Mouse (Mus musculus): ENCODE results near the gene Gucy1b2. TPM values are rescaled to one million over a fixed set of nuclear protein-coding genes. Genes with fewer than 3 reads are reported as not detected.

Gene Gucy1b2
- polyA plus RNA-seq, 1 experiment = not detected

DNA sequence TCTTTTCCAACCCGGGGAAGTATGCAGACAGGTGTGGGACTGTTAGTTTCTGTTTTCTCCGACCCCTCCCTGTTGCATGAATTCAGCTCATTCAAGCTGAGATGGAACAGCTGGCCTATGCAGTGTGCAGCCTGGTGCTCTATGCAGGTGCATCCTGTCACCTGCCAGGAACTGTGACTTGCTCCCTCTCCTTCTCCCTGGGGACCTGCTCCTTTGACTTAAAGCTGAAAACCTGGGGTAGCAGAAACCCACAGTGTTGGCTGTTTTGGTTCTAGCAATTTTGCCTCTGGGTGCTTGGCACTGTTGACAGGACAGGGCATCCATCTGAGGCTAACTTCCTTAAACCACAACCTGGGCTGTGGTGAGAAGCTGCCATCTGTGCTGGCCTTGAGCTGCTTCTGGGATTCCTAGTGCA lies 30.8 kb downstream of the Gucy1b2 start:
- TF ChIP-seq GATA1 (IDR thresholded peaks at IDR 0.05; ENCODE audit: low read length) (no peak), TAL1 (IDR thresholded peaks at IDR 0.05; ENCODE audit: low read length) (no peak)

DNA sequence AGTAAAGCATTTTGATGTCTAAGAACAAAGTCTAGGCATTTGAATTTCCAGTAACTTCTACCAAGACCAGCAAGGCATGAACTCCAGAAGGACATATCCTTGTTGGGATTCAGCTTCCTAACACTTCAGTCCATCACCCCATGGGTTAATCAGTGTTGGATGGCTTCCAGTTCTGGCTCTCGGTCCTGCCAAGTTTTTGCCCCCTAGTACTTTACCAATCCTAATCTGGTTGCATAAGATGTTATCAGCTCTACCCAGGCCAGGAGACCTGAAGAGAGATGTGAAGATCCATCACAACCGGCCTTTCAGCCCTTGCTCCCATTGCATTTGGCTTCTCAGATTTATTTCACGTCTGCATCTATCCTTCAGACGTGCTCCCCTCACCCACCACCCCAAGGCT lies 33.8 kb downstream of the Gucy1b2 start:
- H3K9me3 ChIP-seq (ENCODE audit: control insufficient read depth, low read length) = no peaks in the 10 kb centered on the region
- no peak overlapping the region for H3K4me3 ChIP-seq (replicated peaks)
- no peaks in the 10 kb centered on the region for H3K4me1 ChIP-seq (ENCODE audit: control insufficient read depth)
- H3K36me3 ChIP-seq (ENCODE audit: control insufficient read depth) = no peaks in the 10 kb centered on the region
- no peak for TF ChIP-seq TAL1 (IDR thresholded peaks at IDR 0.05; ENCODE audit: low read length)
- no peaks in the 10 kb centered on the region for H3K27me3 ChIP-seq (ENCODE audit: control insufficient read depth)

More for the DNA sequence above, 30.8 kb downstream of the Gucy1b2 start:
- Histone ChIP-seq H3K4me3 (replicated peaks) (no peak overlapping the region), H3K4me1 (ENCODE audit: control insufficient read depth) (no peaks in the 10 kb centered on the region), H3K36me3 (ENCODE audit: control insufficient read depth) (no peaks in the 10 kb centered on the region), H3K27me3 (ENCODE audit: control insufficient read depth) (no peaks in the 10 kb centered on the region), H3K9me3 (ENCODE audit: control insufficient read depth, low read length) (no peaks in the 10 kb centered on the region)

DNA sequence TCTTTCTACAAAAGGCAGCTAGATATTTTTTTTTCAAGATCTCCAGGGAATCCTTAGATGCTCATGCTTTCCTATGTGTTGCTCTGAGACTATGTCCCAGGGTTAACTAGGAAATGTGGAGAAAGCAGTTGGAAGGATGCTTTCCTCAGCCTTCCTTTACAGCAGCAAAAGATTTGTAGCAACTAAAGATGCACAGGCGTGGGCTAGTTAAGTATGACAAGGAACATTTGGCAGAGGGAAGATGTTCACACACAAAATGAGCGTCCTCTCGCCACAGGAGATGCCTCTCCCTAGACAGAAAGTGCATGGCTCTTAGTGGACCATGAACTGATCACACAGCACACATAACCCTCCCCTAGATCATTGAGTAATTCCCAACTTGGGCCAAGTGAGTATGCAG lies 38.6 kb downstream of the Gucy1b2 start:
- Histone ChIP-seq H3K4me3 (replicated peaks) (no peak overlapping the region), H3K27me3 (ENCODE audit: control insufficient read depth) (no peaks in the 10 kb centered on the region), H3K9me3 (ENCODE audit: control insufficient read depth, low read length) (no peaks in the 10 kb centered on the region), H3K4me1 (ENCODE audit: control insufficient read depth) (no peaks in the 10 kb centered on the region), H3K36me3 (ENCODE audit: control insufficient read depth) (no peaks in the 10 kb centered on the region)
- TF ChIP-seq TAL1 (IDR thresholded peaks at IDR 0.05; ENCODE audit: low read length) (no peak), GATA1 (IDR thresholded peaks at IDR 0.05; ENCODE audit: low read length) (no peak)

DNA sequence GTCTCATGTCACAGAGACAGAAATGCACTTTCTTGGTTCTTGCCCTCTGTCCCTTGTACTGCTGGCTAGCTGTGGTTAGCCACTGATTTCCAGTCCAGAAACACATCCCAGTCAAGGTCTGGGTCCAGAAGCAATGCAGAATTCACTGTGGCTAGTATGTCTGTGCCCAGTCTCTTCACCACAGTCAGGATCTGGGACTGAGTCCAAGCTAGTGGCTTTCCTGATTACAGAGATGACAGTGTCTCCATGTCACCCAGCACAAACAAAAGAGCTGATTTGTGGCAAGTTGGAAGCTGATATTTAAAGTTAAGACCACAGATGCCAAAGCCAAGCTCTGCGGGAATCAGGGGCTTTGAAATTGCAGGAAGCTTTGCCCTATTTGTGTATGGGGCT lies 39.4 kb downstream of the Gucy1b2 start:
- no peaks in the 10 kb centered on the region for H3K4me1 ChIP-seq (ENCODE audit: control insufficient read depth)
- no peaks in the 10 kb centered on the region for H3K27me3 ChIP-seq (ENCODE audit: control insufficient read depth)
- no peaks in the 10 kb centered on the region for H3K36me3 ChIP-seq (ENCODE audit: control insufficient read depth)
- no peak overlapping the region for H3K4me3 ChIP-seq (replicated peaks)
- H3K9me3 ChIP-seq (ENCODE audit: control insufficient read depth, low read length) = no peaks in the 10 kb centered on the region
- no peak for TF ChIP-seq GATA1 (IDR thresholded peaks at IDR 0.05; ENCODE audit: low read length)
- TF ChIP-seq TAL1 (IDR thresholded peaks at IDR 0.05; ENCODE audit: low read length) = no peak

DNA sequence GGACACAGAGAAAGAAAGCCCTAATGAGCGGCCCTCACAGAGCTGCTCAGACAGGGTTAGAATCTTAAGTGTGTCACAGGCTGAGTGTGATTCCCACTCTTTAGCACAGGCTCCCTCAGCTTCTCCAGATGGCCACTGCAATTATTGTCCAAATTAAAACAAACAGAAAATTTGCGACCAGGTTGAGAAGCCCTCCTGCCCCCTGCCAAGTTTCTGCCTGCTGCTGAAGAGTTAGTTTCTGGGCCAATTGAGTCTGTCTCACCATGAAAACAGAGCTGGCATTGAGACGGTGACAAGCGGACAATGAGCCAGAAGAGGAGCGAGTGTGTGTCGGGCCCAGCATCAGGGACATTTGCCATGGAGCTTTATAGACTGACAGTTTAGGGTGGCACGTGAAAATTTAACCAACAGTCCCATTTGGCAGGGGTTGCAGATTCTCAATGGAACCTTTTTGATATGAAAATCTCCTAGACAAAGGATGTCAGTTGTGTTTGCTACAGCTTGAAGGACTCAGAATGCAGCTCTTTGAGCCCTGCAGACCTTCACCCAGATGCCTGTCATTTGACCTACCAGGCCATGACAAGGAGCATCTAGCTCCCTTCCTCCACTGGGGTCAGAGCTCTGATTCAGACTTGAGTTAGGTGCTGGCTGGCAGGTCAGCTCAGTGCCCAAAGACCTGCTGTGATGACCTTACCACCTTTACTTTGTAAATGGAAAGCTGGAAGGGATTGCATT lies 39.9 kb downstream of the Gucy1b2 start:
- H3K36me3 ChIP-seq (ENCODE audit: control insufficient read depth) = no peaks in the 10 kb centered on the region
- no peaks in the 10 kb centered on the region for H3K9me3 ChIP-seq (ENCODE audit: control insufficient read depth, low read length)
- no peaks in the 10 kb centered on the region for H3K27me3 ChIP-seq (ENCODE audit: control insufficient read depth)
- TF ChIP-seq TAL1 (IDR thresholded peaks at IDR 0.05; ENCODE audit: low read length) (no peak), GATA1 (IDR thresholded peaks at IDR 0.05; ENCODE audit: low read length) (no peak)
- H3K4me1 ChIP-seq (ENCODE audit: control insufficient read depth) = no peaks in the 10 kb centered on the region
- H3K4me3 ChIP-seq (replicated peaks) = no peak overlapping the region

DNA sequence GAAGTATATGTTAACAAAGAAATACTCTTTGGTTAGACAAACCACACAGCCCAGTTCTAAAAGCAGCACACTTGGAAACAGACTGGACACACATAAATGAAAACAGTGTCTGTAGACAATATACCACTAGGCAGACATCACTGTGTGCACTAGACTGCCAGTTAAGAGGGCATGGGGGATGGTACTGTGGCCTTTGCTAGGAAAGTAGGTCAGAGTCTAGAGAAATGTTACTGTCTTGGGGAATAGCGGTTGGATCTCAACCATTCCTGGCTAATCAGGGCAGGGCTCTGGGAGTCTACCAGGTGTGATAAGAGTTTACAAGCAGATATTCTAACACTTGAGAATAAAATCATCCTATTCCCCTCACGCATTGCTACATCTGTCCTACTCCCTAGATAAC lies 60.7 kb downstream of the Gucy1b2 start:
- H3K9me3 ChIP-seq (ENCODE audit: control insufficient read depth, low read length) = no peaks in the 10 kb centered on the region
- no peak for TF ChIP-seq TAL1 (IDR thresholded peaks at IDR 0.05; ENCODE audit: low read length)
- no peak for TF ChIP-seq GATA1 (IDR thresholded peaks at IDR 0.05; ENCODE audit: low read length)
- no peaks in the 10 kb centered on the region for H3K27me3 ChIP-seq (ENCODE audit: control insufficient read depth)
- no peaks in the 10 kb centered on the region for H3K36me3 ChIP-seq (ENCODE audit: control insufficient read depth)
- H3K4me1 ChIP-seq (ENCODE audit: control insufficient read depth) = no peaks in the 10 kb centered on the region
- H3K4me3 ChIP-seq (replicated peaks) = no peak overlapping the region

DNA sequence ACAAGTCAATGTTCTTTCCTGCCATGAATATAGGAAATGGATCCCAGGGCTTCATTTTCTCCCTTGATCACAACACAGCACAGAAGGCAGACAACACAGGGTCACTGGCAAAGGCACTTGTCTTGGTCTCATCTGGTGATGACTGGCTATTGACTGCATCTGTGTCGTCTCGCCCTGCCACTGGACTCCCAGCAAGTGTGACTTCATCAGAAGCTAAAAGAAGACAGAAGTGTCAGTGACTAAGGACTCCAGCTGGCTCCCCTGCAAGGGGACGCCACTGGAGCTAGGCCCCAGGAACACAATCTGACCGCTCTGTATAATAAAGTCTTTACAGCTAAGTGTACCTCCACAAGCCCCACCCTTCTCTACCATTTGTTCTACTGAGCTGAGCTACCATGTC lies 63.3 kb downstream of the Gucy1b2 start:
- Histone ChIP-seq H3K36me3 (ENCODE audit: control insufficient read depth) (no peaks in the 10 kb centered on the region), H3K4me1 (ENCODE audit: control insufficient read depth) (no peaks in the 10 kb centered on the region), H3K9me3 (ENCODE audit: control insufficient read depth, low read length) (no peaks in the 10 kb centered on the region), H3K27me3 (ENCODE audit: control insufficient read depth) (no peaks in the 10 kb centered on the region), H3K4me3 (replicated peaks) (no peak overlapping the region)
- no peak for TF ChIP-seq GATA1 (IDR thresholded peaks at IDR 0.05; ENCODE audit: low read length)
- TF ChIP-seq TAL1 (IDR thresholded peaks at IDR 0.05; ENCODE audit: low read length) = no peak

DNA sequence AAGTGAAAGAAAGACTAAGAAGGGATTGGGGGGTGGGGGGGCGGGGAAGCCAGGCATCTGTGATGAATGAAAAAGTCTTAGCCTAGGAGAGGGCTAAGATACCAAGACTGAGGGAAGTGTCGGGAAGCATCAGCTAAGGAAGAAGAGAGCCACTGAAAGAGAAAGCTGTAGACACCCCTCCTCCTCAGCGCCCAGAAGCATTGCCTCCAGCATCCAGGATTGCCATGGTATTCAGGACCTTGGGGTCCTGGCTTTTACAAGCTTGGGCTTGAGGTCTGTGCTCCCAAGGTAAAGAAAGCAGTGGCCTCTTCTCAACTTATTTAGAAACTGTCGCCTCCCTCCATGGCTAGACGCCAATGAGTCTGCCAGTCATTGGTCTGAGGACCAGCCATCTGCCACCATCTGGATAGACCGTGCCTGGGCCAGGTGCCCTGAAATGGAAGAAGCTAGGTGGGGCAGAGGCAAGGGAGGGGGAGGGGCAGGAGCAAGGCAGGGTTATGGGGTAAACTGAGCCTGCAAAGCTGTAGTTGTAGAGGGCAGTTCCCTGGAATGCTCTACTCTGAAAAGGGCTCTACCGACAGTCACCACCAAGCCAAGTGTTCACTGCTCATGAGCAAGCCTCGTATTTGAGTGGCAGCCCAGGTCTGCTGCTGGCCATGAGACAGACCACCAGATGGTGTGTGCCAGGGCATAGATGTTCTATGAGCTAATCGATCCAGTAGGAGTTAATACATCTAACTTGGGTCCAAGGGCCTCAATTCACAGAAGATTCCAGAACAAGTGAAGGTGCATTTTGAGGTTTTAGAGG lies 66.2 kb downstream of the Gucy1b2 start:
- Histone ChIP-seq H3K4me1 (ENCODE audit: control insufficient read depth) (no peaks in the 10 kb centered on the region), H3K9me3 (ENCODE audit: control insufficient read depth, low read length) (no peaks in the 10 kb centered on the region), H3K27me3 (ENCODE audit: control insufficient read depth) (no peaks in the 10 kb centered on the region), H3K4me3 (replicated peaks) (no peak overlapping the region), H3K36me3 (ENCODE audit: control insufficient read depth) (no peaks in the 10 kb centered on the region)
- no peak for TF ChIP-seq GATA1 (IDR thresholded peaks at IDR 0.05; ENCODE audit: low read length)

DNA sequence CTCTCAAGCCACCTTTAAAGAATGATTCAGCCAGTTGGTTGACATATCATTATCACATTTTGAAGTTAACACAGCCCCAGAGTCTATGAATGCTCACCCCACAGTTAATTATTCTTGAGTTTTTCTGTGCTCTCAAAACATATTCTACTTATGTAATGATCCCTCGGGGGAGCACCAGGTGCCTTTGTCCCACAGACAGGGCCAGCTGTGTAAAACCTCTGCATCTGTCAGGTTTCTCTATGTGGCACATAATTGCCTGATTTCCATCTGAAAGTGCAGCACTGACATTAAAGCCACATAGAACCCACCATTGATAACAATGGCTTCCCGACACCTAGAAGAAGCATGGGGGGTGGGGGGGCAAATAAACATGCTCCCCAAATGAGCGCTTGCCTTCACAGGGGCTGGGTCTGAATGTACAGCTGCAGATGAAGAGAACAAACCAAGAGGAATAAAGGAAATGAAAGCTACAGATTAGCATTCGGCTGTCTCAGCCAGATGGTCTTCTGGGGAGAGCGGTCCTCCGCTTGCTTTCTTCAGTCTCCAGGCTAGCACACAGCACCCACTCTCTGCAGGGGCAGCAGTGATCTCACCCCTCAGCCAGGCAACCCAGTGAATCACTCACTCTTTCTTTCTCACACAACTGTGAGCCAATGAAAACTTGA lies 66.9 kb downstream of the Gucy1b2 start:
- H3K36me3 ChIP-seq (ENCODE audit: control insufficient read depth) = no peaks in the 10 kb centered on the region
- no peaks in the 10 kb centered on the region for H3K9me3 ChIP-seq (ENCODE audit: control insufficient read depth, low read length)
- H3K4me1 ChIP-seq (ENCODE audit: control insufficient read depth) = no peaks in the 10 kb centered on the region
- no peak overlapping the region for H3K4me3 ChIP-seq (replicated peaks)
- TF ChIP-seq GATA1 (IDR thresholded peaks at IDR 0.05; ENCODE audit: low read length) (no peak), TAL1 (IDR thresholded peaks at IDR 0.05; ENCODE audit: low read length) (no peak)
- no peaks in the 10 kb centered on the region for H3K27me3 ChIP-seq (ENCODE audit: control insufficient read depth)

Measured in erythroblast, embryonic 14.5 days (primary cell).